Mouse (Mus musculus) liver, embryonic 11.5 days (tissue): ENCODE data around the gene Zcchc2. TPM values are rescaled to one million over a fixed set of nuclear protein-coding genes. Genes with fewer than 3 reads are reported as not detected.

Source experiments
- ATAC-seq: fragments of 200-750 bp; cut with Nextera tagmentation; replicated peaks from 2 replicates; pipeline ENCODE4 v1.8.0; 2017; ENCODE audit warnings: moderate number of reproducible peaks, mild to moderate bottlenecking, moderate TSS enrichment, moderate library complexity; ENCODE audit not compliant: low FRiP score
- DNase-seq: peaks from one replicate; pipeline ENCODE4 v3.0.0-alpha.2; 2017; ENCODE audit warnings: low spot score
- H3K27ac ChIP-seq: fragments of 300-500 bp; sonication (generic); 2 replicates; pipeline ENCODE4 v1.5.1; 2014; ENCODE audit warnings: mild to moderate bottlenecking, low read depth, low read length, control low read depth
- H3K27me3 ChIP-seq: fragments of 300-500 bp; sonication (generic); replicated peaks from 2 replicates; pipeline ENCODE4 v1.6.1; 2014; ENCODE audit warnings: low read length, mixed read lengths; ENCODE audit not compliant: control insufficient read depth, insufficient read depth
- H3K36me3 ChIP-seq: fragments of 300-500 bp; sonication (generic); 2 replicates; pipeline ENCODE4 v1.6.1; 2014; ENCODE audit warnings: mild to moderate bottlenecking, low read length, moderate library complexity, mixed read lengths; ENCODE audit not compliant: control insufficient read depth, insufficient read depth
- H3K4me1 ChIP-seq: fragments of 300-500 bp; sonication (generic); replicated peaks from 2 replicates; pipeline ENCODE4 v1.6.1; 2014; ENCODE audit warnings: low read length, mixed read lengths; ENCODE audit not compliant: control insufficient read depth, insufficient read depth
- H3K4me2 ChIP-seq: fragments of 300-500 bp; sonication (generic); 2 replicates; pipeline ENCODE4 v1.6.1; 2014; ENCODE audit warnings: mild to moderate bottlenecking, control low read depth, moderate library complexity
- H3K4me3 ChIP-seq: fragments of 300-500 bp; sonication (generic); 2 replicates; pipeline ENCODE4 v1.5.1; 2014; ENCODE audit warnings: low read depth, low read length, control low read depth
- H3K9ac ChIP-seq: fragments of 300-500 bp; sonication (generic); 2 replicates; pipeline ENCODE4 v1.6.1; 2014; ENCODE audit warnings: low read depth, low read length, control low read depth
- H3K9me3 ChIP-seq: fragments of 300-500 bp; sonication (generic); 2 replicates; pipeline ENCODE4 v1.6.1; 2016; ENCODE audit warnings: low read length, inconsistent platforms, mixed read lengths; ENCODE audit not compliant: control insufficient read depth
- WGBS: fragments of 180-500 bp; shearing (Covaris S2); extraction: QIAGEN DNeasy Blood & Tissue Kit; methylation state at CpG from one replicate; pipeline ENCODE4 v1.1.7; 2014; 5-methylcytosine and 5-hydroxymethylcytosine counted together
- polyA plus RNA-seq: library from polyadenylated mRNA; unstranded; fragments of >200 nt; fragmentation: Nextera tagmentation; extraction: Ambion mirVana; gene quantifications from 2 replicates; pipeline ENCODE4 v1.2.1, GENCODE M21; 2014

Gene Zcchc2
- polyA plus RNA-seq, 1 experiment from 2014 or later = 3.4 TPM

DNA sequence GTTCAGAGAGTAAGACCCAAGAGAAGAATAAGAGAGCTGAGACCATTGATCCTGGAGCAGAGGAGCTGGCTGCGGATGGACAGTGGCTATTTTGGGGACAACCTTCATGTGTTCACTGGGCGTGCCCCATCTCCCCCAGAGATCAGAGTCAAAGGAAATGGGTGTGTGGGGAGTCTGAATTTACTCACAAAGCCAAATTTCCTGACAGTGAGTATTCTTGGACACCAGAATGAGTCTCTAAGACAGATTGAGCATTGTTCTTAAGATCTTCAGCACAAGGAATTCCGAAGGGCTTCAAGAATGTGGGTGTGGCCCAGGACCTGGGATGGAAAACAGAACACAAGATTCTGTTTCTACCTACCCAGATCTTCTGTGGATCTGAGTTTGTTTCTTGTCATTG lies 87.0 kb downstream of the Zcchc2 start:
- H3K4me1 ChIP-seq = no peaks in the 10 kb centered on the region
- no peak overlapping the region for H3K9ac ChIP-seq
- DNase-seq = no peak
- H3K4me3 ChIP-seq = no peak overlapping the region
- H3K9me3 ChIP-seq = no peaks in the 10 kb centered on the region
- no peak overlapping the region for H3K27ac ChIP-seq
- no peaks in the 10 kb centered on the region for H3K27me3 ChIP-seq
- H3K36me3 ChIP-seq = no peaks in the 10 kb centered on the region
- H3K4me2 ChIP-seq = no peak overlapping the region
- WGBS = 76% methylated on average over 3 of the region's 3 CpGs
- ATAC-seq = no peak

Other genes starting within 250 kb of the Zcchc2 start
- gene Tnfrsf11a, start 209.7 kb upstream of the Zcchc2 start, polyA plus RNA-seq = 0.51 and 0.69 TPM in 2 replicates
- 1.7 and 1.8 TPM in 2 replicates for gene Phlpp1, start 181.3 kb downstream of the Zcchc2 start, polyA plus RNA-seq